Mouse (Mus musculus) granulocyte monocyte progenitor cell, adult 5-6 weeks (primary cell): ENCODE results near the gene Scn4b. TPM values are rescaled to one million over a fixed set of nuclear protein-coding genes. Genes with fewer than 3 reads are reported as not detected.
A peak's percentile ranks its signal among the peaks of the same experiment; 100 is the strongest.

ENCODE experiments used
- ATAC-seq: replicated peaks from 2 replicates; pipeline ENCODE4 v1.8.0; 2016; ENCODE audit warnings: mild to moderate bottlenecking, moderate TSS enrichment, inconsistent platforms; ENCODE audit not compliant: poor library complexity, severe bottlenecking
- total RNA-seq, 2 experiments: library from RNA; stranded (forward) in 1 of 2; stranded (reverse) in 1 of 2; fragments of 200-712, 200-1000 nt in 1 of 2; fragments of >200 nt in 1 of 2; fragmentation: Nextera tagmentation in 1 of 2; gene quantifications; 2 replicates each; pipeline ENCODE4 v1.2.3; 2014 to 2017

Gene Scn4b
- total RNA-seq (2014; fragmentation: Nextera tagmentation) (not detected in 2 replicates), total RNA-seq (2017) (not detected in 2 replicates)

DNA sequence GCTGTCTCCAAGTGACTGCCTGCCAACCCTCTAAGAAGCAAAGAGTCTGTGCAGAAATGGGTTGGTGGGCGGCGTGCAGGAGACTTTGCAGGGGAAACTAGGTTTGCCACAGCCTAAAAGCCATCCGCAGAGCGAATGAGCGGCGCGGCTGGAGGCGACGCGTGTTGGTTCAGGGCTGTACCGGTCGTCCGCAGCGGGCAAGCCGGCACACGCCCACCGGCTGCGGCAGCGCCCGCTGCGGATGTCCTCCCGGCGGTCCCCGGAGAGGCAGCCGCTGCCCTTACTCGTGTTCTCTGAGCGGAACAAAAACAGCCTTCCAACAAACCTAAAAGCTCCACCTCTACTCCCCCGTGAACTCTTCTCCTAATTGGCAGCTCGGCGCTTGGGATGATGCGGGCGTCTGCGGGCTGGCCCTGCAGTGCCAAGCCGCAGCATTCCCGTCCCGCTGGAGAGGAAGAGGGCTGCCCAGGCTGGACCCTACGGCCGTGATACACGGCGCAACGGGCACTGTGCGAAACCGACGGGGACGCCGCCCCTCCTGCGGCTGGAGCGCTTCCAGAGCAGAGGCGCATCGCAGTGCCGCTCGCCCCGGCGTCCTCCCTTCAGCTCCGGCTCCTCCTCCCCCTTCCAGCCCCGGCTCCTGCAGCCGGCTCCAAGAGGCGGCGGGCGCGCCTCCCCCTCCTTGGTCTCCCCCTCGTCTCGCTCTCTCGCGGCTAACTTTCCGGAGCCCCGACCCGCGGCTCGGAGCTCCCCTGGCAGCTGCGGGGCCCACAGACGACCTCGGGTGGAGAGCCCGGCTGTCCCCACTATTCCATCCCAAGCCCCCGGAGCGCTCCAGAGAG is at the start of gene Scn4b:
TSS of gene Scn4b (plus strand) at position 205 of the 842 bp plus-strand sequence.
- ATAC-seq, result peak; percentile 46

DNA sequence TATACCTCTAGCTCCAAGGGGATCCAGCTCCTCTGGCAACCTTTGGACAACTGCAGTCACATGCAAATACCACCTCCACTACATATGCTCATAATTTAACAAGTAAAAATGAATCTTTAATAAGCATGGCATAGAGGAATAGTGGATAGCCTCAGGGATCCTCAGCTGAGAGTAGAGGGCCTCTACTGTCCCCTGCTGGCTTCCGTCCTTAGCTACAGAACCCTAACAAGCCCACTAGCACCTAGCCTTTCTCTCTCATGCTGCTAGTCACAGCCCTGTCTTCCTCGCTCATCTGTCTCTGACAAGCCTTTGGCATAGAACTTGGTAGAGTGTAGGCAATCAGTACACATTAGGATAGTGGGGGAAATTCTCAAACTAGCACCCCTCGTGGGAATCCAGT is 47.4 kb upstream of the Scn4b start:
- no peak for ATAC-seq

DNA sequence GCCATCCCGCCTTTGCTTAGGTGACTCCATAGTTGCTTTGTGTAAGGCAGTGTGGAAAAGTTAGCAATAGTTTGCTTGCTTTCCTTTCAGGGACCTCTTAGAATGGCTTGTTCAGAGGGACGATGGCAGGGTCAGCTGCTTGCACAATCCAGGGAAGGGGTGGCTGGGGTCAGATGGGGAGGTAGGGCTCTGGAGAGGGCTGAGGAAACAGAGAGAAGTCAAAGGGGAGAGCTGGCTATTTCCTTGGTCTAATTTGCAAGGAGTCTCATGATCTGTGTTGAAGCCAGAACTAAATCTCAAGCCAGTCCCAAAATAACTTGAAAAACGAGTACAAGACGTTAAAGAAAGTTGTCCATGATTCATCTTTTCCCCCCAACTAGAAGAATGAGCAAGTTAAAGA is 45.6 kb upstream of the Scn4b start:
- ATAC-seq, result peak; percentile 18; the same call in 1 of the 2 replicates

DNA sequence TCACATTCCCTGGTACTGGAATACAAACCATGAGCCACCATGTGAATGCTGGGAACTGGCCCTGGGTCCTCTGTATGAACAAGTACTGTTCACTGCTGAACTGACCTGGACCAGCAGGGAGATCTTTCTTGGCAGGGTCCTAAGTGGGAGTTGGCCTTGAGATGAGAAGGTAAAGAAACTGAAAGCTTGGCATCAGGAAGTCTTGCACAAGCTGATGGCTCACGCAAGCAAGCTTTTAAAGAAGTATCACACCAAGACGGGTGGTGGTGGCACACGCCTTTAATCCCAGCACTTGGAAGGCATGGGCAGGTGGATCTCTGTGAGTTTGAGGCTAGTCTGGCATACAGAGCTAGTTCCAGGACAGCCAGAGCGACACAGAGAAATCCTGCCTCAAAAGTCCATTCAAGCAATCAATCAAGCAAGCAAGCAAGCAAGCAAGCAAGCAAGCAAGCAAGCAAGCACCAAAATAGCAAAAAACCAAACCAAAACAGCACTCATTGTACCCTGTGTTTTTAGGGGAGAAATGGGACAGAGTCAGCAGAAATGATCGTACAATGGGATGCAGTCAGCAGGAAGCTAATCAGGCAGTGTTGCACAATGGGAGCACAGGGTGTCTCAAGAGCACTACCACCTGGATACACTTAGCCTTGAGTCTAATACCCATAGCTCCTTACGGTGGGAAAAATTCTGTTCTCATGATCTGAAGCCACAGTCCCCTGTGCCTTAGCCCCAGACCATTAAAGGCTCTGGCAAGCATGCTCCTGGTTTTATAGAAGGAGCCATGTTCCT is 42.9 kb upstream of the Scn4b start:
- ATAC-seq, result peak; percentile 74

DNA sequence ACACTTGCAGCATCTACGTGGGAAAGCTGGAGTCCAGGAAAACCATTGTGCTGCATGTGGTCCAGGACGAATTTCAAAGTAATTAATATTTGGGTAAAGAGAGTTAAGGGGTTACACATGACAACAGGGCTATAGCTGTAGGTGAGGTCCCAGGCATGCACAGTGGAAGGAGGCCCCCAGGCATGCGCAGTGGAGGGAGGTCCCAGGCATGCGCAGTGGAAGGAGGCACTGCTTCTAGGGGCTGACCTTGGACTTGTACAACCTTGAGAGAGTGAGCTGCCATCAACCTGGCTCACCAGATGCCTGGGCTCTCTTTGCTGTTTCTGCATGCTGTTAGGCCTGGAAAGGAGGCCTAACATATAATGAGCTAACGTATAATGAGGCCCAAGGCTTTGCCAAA is 40.3 kb upstream of the Scn4b start:
- no peak for ATAC-seq

DNA sequence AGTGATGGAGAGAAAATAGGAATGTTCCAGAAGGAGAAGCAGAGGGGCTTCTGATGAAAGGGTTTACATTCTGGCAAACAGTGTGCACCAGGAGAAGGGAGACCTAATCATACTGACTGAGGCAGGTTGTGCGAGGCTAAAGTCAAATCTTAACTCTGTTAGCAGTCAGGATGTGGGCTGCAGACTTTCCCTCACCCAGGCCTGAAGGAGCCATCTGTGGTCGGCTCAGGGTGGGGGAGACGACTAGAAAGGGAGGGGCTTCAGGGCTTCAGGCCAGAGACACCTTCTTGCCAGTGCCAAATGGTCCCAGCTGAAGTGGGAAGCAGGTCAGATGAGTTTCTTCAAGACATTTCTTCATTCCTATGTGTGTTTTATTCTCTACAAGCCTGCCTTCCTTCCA is 39.8 kb upstream of the Scn4b start:
- no peak for ATAC-seq

DNA sequence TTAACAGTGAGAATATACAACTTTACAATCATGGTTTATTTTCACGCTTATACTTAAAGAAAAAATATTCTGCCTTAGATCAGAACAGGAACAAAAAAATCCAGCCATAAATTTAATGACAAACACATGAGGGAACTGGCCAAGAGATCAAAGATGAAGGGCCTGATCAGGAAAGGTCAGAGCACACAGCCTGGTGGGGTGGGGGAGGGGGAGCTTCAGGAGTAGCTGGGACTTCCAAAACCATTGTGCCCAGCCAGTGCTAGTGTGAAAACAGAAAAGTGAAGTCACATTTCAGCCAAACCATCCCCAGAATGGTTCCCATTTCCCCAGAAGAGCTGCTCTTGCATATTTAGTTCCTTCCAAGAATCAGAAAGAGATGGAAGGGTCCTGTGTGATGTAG is 35.7 kb upstream of the Scn4b start:
- ATAC-seq, result no peak

DNA sequence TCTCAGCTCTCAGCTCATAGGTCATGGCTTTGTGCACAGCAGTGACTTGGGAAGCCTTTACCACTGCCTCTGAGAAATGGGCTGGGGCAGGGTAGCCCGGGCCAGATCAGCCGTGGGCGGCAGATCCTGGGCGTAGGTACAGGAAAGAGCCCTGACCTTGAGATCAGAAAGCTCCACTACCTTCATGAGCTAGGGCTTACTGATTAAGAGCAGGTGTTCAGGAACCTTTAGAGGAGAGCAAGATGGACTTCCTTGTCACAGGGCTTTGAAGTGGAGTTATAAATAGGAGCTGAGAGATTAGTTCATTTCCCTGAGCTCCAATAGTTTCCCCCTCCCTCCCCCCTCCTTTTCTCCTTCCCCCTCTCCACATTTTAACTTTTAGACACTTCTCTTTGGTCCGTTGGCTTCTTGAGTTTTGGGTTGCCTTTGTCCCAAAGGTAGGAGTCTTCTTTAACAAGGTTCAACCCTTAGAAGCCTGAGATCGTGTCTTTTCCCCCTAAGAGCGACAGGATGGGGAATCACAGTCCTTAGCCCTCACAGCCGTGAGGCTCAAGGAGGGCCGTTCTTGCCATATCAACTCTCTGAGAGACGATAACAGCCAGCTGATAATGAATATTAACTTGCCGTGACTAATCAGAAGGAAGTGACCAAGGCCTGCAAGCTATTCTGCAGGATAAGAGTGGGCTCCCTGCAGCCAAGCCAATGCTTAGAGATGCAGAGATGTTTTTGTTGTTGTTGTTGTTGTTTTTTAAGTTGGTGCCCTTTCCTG is 34.8 kb upstream of the Scn4b start:
- no peak for ATAC-seq

DNA sequence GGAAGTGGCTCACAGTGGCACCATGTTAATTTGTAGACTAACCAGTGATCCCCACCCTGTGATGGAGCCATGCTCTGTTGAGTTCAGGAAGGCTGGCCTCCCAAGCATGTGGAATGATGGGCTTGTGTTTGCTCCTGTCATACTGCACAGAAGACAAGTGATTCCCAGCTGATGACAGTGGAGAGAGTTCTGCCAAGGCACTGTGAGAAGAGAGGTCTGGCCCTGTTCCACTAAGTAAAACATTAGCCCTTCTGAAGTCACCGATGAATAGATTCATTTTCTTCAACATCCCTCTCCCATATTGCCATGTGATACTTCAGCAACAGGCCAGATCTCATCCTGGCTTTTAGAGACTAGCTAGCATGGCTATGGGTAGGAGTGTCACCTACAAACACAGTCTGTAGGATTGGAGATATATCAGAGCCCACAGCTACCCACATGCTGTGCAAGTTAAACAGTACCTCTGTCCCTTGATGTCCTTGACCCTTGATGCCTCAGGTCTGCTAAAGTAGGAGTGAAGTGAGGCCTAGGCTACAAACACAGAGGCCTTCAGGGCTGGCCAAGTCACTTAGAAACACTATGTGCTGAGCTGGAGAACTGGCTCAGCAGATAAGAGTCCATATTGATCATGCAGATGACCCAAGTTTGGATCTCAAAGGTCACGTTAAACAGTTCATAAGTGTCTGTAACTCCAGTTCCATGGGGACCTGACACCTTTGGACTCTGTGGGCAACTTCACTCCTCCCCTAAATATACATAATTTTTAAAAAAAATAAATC is 32.4 kb upstream of the Scn4b start:
- ATAC-seq, result no peak

DNA sequence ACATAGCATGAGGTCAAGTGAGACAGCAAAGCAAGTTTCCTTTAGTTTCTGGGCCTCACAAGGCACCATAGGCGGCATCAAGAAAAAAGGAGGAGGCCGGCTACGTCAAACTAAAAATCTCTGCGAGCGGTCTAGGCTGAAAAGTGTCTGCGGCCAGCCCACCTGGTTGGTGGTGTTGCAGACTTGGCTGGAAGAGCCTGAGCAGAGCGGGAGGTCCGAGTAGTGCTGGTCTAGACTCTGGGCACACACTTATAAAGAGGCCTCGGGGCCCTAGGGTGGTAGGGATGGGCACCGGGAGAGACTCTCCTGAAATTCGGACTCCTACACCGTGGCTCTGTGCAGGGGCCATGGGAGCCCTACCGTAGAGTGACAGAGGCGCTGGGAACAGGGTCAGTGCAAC is 22.5 kb upstream of the Scn4b start:
- no peak for ATAC-seq

DNA sequence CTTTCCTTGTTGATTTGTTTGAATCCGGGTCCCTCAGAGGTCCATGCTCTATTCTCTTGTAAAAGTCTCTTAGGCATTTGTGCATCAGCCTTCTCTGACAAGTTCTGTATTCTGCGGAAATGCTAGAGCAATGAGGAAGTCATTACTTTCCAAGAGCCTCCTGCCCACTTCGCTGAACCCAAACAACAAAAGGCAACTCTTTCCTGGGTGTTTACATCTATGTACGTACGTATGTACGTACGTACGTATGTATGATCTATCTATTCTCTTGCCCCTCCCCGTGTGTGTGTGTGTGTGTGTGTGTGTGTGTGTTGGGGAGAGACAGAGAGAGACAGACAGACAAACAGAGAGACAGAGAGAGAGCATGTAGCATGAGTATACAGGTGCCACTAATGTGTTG is 21.4 kb upstream of the Scn4b start:
- no peak; the same call in 1 of the 2 replicates for ATAC-seq

DNA sequence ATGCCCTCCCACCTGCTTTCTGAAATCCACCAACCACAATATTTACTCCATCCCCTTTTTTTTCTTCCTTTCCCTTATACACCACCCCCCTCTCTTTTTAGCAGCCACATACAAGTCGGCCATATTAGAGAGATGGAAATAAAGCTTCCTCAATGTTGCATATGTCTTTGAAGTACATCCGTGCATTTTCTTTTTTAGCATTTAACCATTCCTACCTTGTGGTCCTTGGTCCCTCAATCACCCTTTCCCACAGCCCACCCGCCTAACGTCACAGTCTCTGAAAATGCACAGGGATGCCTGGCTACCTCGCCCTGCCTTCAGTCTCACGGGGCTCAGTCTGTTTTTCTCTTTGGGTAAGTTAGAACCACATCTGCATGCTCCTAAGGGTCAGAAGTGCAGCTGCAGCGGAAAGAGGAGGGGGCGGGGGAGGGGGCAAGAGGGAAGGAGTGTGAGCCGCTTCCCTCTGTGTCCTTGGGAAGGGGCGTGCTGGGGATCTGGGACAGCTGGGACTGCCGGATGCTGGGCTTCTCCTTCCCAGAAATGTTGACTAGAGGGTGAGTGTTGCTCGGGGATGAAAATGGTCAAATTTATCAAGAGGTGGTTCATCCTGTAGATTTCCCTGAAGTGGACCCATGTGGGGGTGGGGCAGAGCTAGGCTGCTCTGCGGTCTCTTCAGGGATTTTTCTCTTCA is 20.3 kb upstream of the Scn4b start, which contains the start of gene Scn2b:
TSS of gene Scn2b (plus strand) at position 42 of the 691 bp plus-strand sequence.
- ATAC-seq, result no peak

DNA sequence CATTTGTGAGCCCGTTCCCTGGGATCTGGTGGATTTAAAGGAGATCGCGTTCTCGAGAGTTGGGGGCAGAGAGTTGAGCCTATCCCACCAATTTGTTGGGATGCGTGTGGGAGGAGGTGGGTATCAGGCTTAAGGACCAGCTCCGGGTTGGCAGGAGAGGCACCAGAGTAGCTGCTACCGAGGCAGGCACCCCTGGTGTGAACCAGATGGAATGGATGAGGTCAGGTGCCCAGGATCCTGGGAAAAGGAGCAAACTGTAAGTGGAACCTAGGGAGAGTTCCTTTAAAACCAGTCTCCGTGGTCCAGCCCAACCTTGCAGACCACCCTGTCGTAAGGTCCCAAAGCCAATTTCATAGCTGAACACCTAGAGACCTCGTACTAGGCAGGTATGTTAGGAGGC is 19.6 kb upstream of the Scn4b start:
- no peak for ATAC-seq

DNA sequence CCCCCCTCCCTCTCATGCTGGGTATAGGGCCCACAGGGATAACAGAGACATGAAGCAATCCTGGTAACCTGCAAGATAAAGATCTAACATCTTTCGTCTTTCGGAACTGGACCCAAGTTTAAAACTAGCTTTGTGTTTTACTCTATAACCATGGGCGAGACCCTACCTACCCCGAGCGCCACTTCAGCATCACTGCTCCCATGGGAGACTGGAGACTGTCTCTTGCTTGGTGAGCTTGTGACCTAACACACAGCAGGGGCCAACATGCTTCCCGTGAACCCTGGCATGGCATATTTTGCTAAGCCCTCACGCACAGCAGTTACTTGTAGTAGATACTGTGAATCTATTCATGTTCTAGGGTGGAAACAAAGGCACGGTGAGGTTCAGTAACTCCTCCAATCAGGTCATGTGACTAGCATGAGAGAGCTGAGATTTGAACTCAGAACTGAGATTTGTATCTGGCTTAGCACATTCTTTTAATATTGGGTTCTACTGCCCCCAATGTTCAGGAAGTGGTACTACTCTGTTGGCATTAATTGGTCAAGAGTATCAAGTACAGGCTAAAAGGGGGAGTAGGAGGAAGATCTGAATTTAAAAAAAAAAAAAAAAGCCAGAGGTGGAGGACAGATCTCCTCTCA is 18.8 kb upstream of the Scn4b start:
- no peak for ATAC-seq

DNA sequence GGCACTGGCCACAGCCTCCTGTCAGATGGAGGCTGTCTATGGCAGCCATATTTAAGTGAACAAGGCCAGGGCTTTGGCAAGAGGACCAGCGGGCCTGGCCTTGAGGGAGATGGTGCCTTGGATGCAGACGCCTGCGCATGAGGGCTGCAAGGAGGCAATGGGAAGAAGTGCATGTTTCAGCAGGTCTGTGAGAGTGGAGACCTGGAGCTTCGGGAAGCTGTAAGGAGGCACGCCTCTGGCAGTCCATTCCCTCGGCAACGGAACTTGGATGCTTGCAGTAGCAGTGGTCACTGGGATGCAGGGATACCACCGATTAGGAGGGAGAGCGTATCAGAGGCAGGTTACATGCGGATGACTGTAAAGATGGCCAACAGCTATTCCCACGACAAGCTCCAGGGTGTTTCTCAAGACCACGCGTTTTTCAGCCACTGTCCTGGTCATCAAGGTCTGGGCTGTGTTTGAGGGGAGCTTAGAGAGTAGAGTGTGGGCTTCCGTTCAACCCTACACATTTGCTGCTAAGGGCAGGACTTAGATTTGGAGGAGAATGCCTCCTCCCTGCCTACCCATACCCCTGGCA is 18.2 kb upstream of the Scn4b start:
- ATAC-seq, result no peak

DNA sequence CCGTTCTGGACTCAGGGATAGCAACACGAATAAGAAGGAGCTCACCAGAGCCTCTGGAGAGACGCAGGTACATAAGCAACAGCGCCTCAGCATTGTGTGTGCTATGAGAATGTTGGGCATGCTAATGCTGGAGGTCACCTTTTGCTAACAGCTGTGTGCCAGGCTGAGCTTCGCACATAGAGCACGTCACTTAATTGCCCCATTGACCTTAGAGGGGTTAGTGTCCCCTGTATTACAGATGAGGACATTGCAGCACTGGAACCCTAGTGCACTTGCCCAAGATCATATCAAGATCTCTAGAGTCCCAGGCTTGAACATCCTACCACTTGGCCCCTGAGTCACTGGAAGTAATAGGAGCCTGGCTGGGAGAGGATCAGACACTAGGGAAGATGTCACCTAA is 17.6 kb upstream of the Scn4b start:
- ATAC-seq, result no peak

DNA sequence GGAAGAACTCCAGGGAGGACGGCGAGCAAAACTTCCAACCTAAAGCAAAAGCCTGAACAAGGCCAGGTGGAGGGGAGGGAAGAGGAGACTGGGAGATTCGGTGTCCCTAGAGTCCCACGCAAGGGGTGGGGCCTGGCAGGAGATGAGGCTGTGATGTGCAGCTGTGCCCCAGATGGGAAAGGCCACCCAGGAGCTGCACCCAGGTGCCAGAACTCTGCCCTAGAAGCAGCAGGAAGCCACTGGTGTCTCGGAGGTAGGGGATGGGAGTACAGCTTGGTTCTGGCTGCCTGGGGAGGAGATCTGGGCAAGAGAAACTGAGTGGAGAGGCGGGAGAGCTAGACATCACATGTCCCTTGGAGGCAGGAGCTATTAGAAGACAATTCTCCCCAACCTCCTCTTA is 17.2 kb upstream of the Scn4b start:
- no peak for ATAC-seq

DNA sequence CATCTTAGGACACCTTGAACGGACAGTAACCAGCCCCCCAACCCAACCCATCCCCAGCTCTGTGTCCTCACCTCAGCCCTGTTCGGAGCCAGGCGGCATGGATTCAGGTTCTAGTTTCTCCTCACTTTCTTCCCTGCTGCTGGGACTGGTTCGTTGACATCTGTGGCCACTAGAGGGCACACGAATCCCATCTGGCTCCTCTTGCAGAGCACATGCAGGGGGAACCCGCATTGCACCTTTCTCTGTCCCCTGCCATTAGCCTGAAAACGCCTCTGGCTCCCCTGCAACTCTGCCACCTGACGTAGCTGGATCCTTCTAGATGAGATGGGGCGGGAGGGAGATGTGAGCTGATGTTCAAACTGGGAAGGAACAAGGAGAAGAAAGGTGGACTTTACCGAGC is 16.4 kb upstream of the Scn4b start:
- peak; percentile 69 for ATAC-seq
